26 mouse cellular contexts compared by ENCODE assay signal in genomic region chr10:97940345-97940744, GRCm38 (mm10).
A peak's percentile ranks its signal among the peaks of the same experiment; 100 is the strongest.
DNase-seq lines count a peak whose midpoint lies in the region; ATAC-seq lines count a peak whose summit lies in the region.
"Had no signal": no experiment of that assay in that cellular context is flagged by ENCODE, and none has a peak within 500 bp of the region (broad histone marks: within the 10 kb centered on the region; RNA-seq: fewer than 3 reads in every experiment).

No protein-coding gene starts in this region.

- ATAC-seq in frontal cortex, adult (ENCODE audit: low TSS enrichment) = peak; percentile 94
- ATAC-seq: forebrain, embryonic 14.5 days; hindbrain, postnatal 0 days; intestine, embryonic 15.5 days; liver, embryonic 12.5 days; liver, postnatal 0 days; midbrain, embryonic 16.5 days had no signal

- no peak for DNase-seq in frontal cortex, postnatal 14 days (ENCODE audit: low spot score in 2 of 2)
- peak; percentile 36 to 40 for DNase-seq in right cerebral cortex, adult 2 months (ENCODE audit: low spot score in 2 of 2)
- no peak for DNase-seq in right cerebral cortex, postnatal 14 days
- DNase-seq in left cerebral cortex, adult 9 months (ENCODE audit: low spot score in 2 of 2) = peak; percentile 29 to 75
- DNase-seq in telencephalon, adult 2 months (ENCODE audit: low read depth, low spot score) = peak; percentile 77
- no peak for DNase-seq in c-Kit-positive CD71-positive TER-119-positive erythroid progenitor cells, embryonic 14.5 days (ENCODE audit: low spot score)
- no peak for DNase-seq in kidney, adult 9 months
- DNase-seq: adrenal gland, postnatal 10 days; cerebellum, adult 18-20 months; cerebellum, postnatal 14 days; embryo, embryonic 11 days; gastrocnemius, postnatal 14 days; heart, postnatal 36 days; kidney, adult 2 months; kidney, postnatal 4 days; layer of hippocampus, adult 9-11 months; liver, postnatal 0 days; lung, postnatal 36 days; thymus, adult 2 months; thymus, postnatal 4 days had no signal

Comparison
In these comparisons a context has a peak if more than half of its experiments do, and no peak if none do; other contexts are left out.
1. DNase-seq: peak in right cerebral cortex, adult 2 months (2 of 2), left cerebral cortex, adult 9 months (2 of 2) and telencephalon, adult 2 months (single experiment); none in frontal cortex, postnatal 14 days (0 of 2), right cerebral cortex, postnatal 14 days (single experiment), c-Kit-positive CD71-positive TER-119-positive erythroid progenitor cells, embryonic 14.5 days (single experiment) and kidney, adult 9 months (single experiment).